Mouse (Mus musculus) erythroblast, embryonic 14.5 days (primary cell): ENCODE results near the gene Gm17087. TPM values are rescaled to one million over a fixed set of nuclear protein-coding genes. Genes with fewer than 3 reads are reported as not detected.

Source experiments
- H3K27me3 ChIP-seq: 2 replicates; pipeline ENCODE4 v1.6.1; 2012; ENCODE audit warnings: inconsistent platforms; ENCODE audit not compliant: control insufficient read depth
- H3K36me3 ChIP-seq: 2 replicates; pipeline ENCODE4 v1.6.1; 2012; ENCODE audit warnings: mild to moderate bottlenecking, inconsistent platforms; ENCODE audit not compliant: control insufficient read depth
- H3K4me1 ChIP-seq: 2 replicates; pipeline ENCODE4 v1.6.1; 2012; ENCODE audit warnings: inconsistent platforms; ENCODE audit not compliant: control insufficient read depth
- H3K4me3 ChIP-seq: replicated peaks from 2 replicates; pipeline ENCODE3; 2012; ENCODE audit warnings: moderate library complexity, mild to moderate bottlenecking, inconsistent platforms
- H3K9me3 ChIP-seq: 2 replicates; pipeline ENCODE4 v1.6.1; 2012; ENCODE audit warnings: low read length, inconsistent platforms, mixed read lengths; ENCODE audit not compliant: control insufficient read depth
- GATA1 ChIP-seq: IDR thresholded peaks from 2 replicates; pipeline ENCODE4 v1.6.1; 2012; ENCODE audit warnings: low read length, inconsistent platforms, mixed read lengths
- TAL1 ChIP-seq: IDR thresholded peaks from 3 replicates; pipeline ENCODE4 v1.6.1; 2012; ENCODE audit warnings: low read length, inconsistent platforms, mixed read lengths
- polyA plus RNA-seq: library from polyadenylated mRNA; stranded (reverse); fragments of >175 nt; gene quantifications from 2 replicates; pipeline ENCODE4 v1.2.3, GENCODE M21; 2012

Gene Gm17087
- polyA plus RNA-seq = not detected in 2 replicates

DNA sequence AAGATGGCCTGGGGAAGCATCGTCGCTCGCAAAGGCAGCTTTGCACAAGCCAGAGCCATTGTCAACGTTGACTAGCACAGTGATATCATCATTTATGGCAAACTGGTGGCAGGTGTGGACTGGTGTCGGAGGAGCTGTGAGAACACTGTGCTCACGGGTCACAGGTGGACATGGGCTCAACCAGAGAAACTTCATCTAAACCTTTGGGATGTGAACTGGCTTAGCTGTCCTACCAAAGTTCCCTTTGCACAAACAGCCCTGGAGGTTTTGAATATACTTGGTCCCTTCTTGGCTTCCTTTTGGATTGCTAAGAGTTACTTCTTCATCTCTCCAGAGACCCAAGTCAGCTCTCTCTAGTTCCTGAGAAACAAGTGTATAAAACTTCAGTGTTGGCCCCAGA, at the start of gene Gm17087:
Gm17087 (minus strand) TSS at position 101 of the 400 bp plus-strand sequence.
- Histone ChIP-seq H3K9me3 (no peaks in the 10 kb centered on the region), H3K4me3 (no peak within 1 kb of the TSS), H3K27me3 (no peaks in the 10 kb centered on the region), H3K36me3 (no peaks in the 10 kb centered on the region), H3K4me1 (no peaks in the 10 kb centered on the region)
- no peak for TF ChIP-seq TAL1
- TF ChIP-seq GATA1 = no peak

- no peak for TF ChIP-seq GATA1
- no peaks in the 10 kb centered on the region for H3K4me1 ChIP-seq
- no peaks in the 10 kb centered on the region for H3K27me3 ChIP-seq
- no peaks in the 10 kb centered on the region for H3K9me3 ChIP-seq
- H3K4me3 ChIP-seq = no peak overlapping the region
- H3K36me3 ChIP-seq = no peaks in the 10 kb centered on the region
Observed at GRCm38 (mm10) chr17:8613882-8614551, 47.3 kb upstream of the Gm17087 start.

- TF ChIP-seq GATA1 (no peak), TAL1 (no peak)
- no peak overlapping the region for H3K4me3 ChIP-seq
Observed at GRCm38 (mm10) chr17:8611916-8612315, 45.2 kb upstream of the Gm17087 start.

GRCm38 (mm10) chr17:8606695-8607094, 39.9 kb upstream of the Gm17087 start:
- H3K36me3 ChIP-seq = no peaks in the 10 kb centered on the region
- no peak for TF ChIP-seq TAL1
- TF ChIP-seq GATA1 = no peak
- no peaks in the 10 kb centered on the region for H3K4me1 ChIP-seq
- no peaks in the 10 kb centered on the region for H3K27me3 ChIP-seq
- H3K9me3 ChIP-seq = no peaks in the 10 kb centered on the region
- H3K4me3 ChIP-seq = no peak overlapping the region

More at GRCm38 (mm10) chr17:8611916-8612315, 45.2 kb upstream of the Gm17087 start:
- no peaks in the 10 kb centered on the region for H3K27me3 ChIP-seq
- no peaks in the 10 kb centered on the region for H3K4me1 ChIP-seq
- no peaks in the 10 kb centered on the region for H3K9me3 ChIP-seq
- no peaks in the 10 kb centered on the region for H3K36me3 ChIP-seq

DNA sequence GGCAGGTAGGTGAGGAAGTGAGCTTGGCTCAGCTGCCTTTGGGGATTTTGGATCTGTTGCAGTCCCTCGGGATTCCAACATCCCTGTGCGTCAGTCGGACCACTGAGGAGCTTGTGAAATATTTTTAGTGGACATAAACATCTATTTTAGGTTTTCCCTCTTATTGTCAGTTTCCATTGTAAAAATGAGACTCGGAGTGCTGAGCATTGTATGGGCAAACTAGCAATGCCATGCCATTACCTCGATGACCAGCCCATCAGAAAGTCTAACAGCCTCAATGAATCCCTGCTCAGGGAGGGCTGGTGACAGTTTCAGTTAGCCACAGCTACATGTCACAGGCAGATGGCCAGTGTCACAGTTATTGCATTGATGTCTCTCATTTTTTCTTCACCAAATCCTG, 39.2 kb upstream of the Gm17087 start:
- Histone ChIP-seq H3K4me3 (no peak overlapping the region), H3K36me3 (no peaks in the 10 kb centered on the region), H3K4me1 (no peaks in the 10 kb centered on the region), H3K9me3 (no peaks in the 10 kb centered on the region), H3K27me3 (no peaks in the 10 kb centered on the region)
- TF ChIP-seq TAL1 (no peak), GATA1 (no peak)

GRCm38 (mm10) chr17:8602976-8603375, 36.2 kb upstream of the Gm17087 start:
- TF ChIP-seq TAL1 (no peak), GATA1 (no peak)
- H3K27me3 ChIP-seq = no peaks in the 10 kb centered on the region
- no peaks in the 10 kb centered on the region for H3K36me3 ChIP-seq
- H3K4me3 ChIP-seq = no peak overlapping the region
- H3K9me3 ChIP-seq = no peaks in the 10 kb centered on the region
- no peaks in the 10 kb centered on the region for H3K4me1 ChIP-seq

- H3K27me3 ChIP-seq = no peaks in the 10 kb centered on the region
Observed at GRCm38 (mm10) chr17:8597790-8598189, 31.0 kb upstream of the Gm17087 start.

DNA sequence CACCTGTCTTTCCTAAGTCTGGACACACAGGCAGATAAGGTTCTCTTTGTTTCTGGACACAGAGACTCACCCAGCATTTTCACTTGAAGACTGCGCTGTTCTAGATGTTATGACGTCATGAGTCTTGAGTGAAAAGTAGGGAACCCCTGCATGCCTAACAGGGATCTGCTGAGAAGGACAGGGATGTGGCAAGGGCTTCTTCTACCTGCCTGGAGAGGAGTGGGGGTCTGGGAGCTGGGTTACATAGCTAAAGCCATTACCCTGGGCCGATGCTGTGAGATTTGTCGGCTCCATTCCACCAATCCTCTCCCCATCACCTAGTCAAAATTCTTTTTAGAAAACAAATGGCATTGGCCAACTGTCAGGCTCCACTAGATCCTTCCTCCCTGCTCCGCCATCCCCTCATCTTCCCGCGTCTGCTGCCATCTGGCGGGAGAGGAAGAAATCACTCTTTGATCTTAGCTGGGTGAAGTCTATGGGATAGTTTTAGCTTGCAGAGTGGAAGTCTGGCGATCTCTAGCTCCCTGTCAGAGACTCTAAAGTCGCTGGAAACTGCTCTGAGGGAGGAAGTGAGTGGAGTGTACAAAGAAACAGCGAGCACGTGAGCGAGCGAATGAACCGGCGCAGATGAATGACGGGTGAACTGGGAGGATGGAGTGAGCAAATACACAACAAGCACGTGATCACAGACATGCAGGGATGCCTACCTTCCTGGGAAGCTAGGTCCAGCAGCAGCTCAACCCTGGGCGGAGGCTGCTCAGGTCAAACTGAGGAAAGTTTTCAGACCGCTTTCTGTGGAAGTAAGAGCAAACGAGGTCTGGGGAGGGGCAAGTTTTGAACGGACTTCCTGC, 25.9 kb upstream of the Gm17087 start:
- H3K27me3 ChIP-seq = no peaks in the 10 kb centered on the region
- no peaks in the 10 kb centered on the region for H3K9me3 ChIP-seq
- H3K36me3 ChIP-seq = no peaks in the 10 kb centered on the region
- H3K4me3 ChIP-seq = no peak overlapping the region
- H3K4me1 ChIP-seq = no peaks in the 10 kb centered on the region
- TF ChIP-seq GATA1 = no peak
- no peak for TF ChIP-seq TAL1

More at GRCm38 (mm10) chr17:8597790-8598189, 31.0 kb upstream of the Gm17087 start:
- no peaks in the 10 kb centered on the region for H3K4me1 ChIP-seq
- TF ChIP-seq TAL1 (no peak), GATA1 (no peak)
- H3K4me3 ChIP-seq = no peak overlapping the region
- no peaks in the 10 kb centered on the region for H3K36me3 ChIP-seq
- no peaks in the 10 kb centered on the region for H3K9me3 ChIP-seq

DNA sequence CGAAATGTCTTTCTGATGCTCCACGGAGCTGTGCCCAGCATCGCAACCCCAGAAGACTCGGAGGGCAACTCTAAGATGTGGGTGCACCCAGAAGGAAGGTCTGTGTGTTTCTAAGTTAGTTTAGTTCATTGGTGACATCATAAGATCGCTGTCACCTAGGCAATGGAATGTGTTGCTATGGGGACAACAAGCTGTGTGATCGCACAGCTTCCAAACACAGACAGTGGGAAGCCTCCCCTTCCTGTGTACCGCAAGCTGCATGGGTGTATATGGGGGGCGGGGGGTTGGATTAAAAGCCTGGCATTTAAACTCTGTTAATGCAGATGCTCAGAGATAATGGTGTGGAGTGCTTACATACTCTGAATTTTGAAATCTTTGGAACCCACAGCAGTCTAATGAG, 14.8 kb upstream of the Gm17087 start:
- Histone ChIP-seq H3K9me3 (peaks cover 9% of the 10 kb centered on the region), H3K4me1 (no peaks in the 10 kb centered on the region), H3K4me3 (no peak overlapping the region), H3K27me3 (no peaks in the 10 kb centered on the region), H3K36me3 (no peaks in the 10 kb centered on the region)
- no peak for TF ChIP-seq TAL1
- TF ChIP-seq GATA1 = no peak
